Mouse (Mus musculus) T-helper 2 cell (primary cell): ENCODE data around the gene Olfr1150-ps1.

Source experiments
- in situ Hi-C: fragments of 300-600 bp; cut with MboI, MseI; formaldehyde crosslinking; loops from one replicate; pipeline ENCODE4 v1.15.1; 2025; ENCODE audit warnings: high pct_unique_total_duplicates

Gene Olfr1150-ps1

DNA sequence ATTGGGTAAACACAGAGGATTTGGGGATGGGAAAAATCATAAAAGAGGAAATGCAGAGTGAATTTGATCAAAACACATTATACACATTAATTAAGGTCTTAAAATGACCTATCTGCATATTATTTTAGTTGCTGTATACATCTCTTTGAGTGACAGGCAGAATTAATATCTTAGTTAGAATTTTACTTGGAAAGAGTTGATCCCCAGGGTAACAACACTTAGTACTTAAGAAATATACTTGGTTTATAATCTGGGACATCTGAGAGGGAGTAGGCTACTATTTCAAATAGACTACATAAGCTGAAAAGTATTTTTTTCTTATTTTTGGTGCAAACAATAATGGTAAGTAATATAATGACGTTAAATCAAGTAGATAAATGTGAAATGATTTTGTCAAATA, at the start of gene Olfr1150-ps1:
Olfr1150-ps1 (plus strand) TSS at position 301 of the 400 bp plus-strand sequence.
- in situ Hi-C loops = no loop called here

DNA sequence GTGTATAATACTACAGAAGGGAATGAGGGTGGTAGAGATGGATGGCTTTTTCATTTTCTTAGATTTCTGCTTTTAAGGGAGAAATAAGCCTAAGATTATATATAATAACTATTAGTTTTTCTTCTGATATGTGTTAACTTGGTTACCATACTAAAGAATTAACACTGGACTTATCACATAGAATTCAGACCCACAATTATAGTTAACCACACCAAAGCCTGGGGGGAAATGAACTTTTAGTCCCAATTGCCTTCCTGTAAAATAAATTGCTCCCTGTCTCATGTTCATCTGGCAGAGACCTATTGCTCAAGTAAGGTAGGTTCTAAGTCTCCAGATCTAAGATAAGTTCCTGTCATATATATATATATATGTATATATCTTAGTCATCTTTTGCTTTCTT, 43.5 kb upstream of the Olfr1150-ps1 start, which contains the start of gene Olfr1143:
Olfr1143 (plus strand) TSS at position 301 of the 400 bp plus-strand sequence.
- in situ Hi-C loops = no loop called here

DNA sequence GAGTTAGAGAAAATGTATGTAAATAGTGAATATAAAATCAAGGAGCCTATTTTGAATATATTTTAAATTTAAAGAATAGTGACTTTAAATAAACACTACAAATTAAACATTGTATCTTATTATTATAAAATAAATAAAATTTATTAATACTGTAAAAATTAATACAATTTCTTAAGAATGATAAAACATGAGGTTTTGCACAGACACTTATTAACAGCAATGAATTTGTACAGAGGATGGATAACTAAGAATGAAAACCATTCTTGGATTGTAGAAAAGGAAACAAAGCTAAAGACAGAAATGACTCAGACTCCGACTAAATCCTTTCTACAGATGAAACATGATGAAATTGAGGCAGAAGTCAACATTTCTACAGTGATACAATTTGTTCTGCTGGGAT, 34.3 kb upstream of the Olfr1150-ps1 start, which contains the start of gene Olfr1145:
Olfr1145 (plus strand) TSS at position 301 of the 400 bp plus-strand sequence.
- in situ Hi-C loops = no loop called here

DNA sequence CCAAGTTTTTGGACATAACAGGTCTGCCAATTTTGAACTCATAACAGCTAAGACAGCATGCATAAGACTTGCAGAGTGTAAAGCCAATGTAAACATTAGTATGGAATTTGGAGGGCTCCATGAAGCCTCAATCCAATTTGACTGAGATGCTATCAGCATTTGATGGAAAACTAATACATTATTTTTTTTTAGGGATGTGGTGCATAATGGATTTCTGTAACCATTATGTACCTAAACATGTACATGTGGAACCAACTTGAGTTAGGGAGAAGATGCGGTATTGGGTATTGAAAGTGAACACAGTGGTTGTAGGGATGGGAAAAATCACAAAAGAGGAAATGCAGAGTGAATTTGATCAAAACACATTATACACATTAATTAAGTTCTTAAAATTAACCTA, 13.6 kb upstream of the Olfr1150-ps1 start, which contains the start of gene Olfr1148:
Olfr1148 (plus strand) TSS at position 301 of the 400 bp plus-strand sequence.
- in situ Hi-C loops = no loop called here

DNA sequence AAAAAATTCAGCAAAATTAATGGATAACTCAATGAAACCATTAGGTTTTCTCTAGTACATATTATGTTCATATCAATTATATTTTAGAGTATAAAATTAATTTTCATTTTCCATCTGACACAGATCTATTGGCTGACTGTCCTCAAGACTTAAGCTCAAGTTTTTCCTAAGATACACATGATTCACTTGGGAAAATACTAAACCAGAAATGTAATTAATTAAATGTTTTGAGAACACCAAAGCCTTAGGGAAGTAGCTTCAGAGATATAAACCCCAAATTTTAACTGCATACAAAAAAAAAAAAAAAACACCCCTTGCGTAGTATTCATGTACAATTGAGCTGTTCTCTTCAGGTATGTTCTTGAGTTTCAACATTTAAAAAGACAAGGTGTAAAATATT, 11.8 kb downstream of the Olfr1150-ps1 start, which contains the start of gene Olfr1151:
Olfr1151 (plus strand) TSS at position 301 of the 400 bp plus-strand sequence.
- in situ Hi-C loops = loop anchor here (10.0 kb wide), 1 partner anchor 1331 kb away; no protein-coding TSS in a partner anchor

DNA sequence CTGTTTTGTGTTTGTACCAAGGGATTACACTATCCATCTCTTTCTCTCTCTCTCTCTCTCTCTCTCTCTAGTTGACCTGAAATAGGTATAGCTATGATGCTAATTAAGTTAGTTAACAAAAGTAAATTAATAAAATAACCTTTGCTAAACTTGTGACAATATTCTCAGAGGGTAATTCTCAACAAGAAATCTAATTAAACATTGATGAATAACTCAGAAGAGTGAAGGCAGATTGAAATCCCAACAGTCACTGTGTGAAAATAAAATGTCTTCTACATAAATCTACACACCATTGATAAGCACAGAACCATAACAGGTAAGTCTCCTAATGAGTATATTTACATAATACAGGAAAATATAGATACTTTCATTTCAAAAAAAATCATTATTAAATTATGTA, 22.4 kb downstream of the Olfr1150-ps1 start, which contains the start of gene Olfr1152:
Olfr1152 (plus strand) TSS at position 301 of the 400 bp plus-strand sequence.
- in situ Hi-C loops = no loop called here

DNA sequence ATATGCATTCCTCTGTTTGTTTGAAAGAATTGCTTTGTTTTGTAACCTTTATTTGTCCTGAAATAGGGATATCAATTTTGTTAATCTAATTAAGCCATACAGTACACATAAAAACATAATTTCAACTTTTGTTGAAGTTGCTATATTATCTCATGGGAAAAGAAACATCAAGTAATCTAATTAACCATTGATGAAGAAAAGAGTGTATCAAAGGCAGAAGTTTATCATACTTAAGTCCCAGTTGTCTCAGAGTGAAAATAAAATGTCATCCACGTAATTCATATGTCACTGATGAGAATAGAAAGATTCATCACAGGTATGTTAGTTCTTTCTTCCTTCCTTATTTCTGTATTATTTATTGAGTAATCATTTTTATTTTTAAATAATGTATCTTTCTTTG, 50.9 kb downstream of the Olfr1150-ps1 start, which contains the start of gene Olfr1153:
Olfr1153 (plus strand) TSS at position 301 of the 400 bp plus-strand sequence.
- in situ Hi-C loops = no loop called here
